Mouse (Mus musculus): ENCODE measurements around the gene Chaf1b. TPM values are rescaled to one million over a fixed set of nuclear protein-coding genes. Genes with fewer than 3 reads are reported as not detected.

Chaf1b gene
- total and polyA plus RNA-seq, 3 experiments = 48.2 to 53.9 TPM; not detected in 1

Other genes starting within 250 kb of the Chaf1b start
- gene Cbr3, start 200.7 kb upstream of the Chaf1b start, total RNA-seq (2012; rRNA removed) = not detected in 2 replicates
- not detected for gene Cbr3, start 200.7 kb upstream of the Chaf1b start, polyA plus RNA-seq (2012; ENCODE audit: insufficient read depth in 1 of 2, insufficient read length in 2 of 2, low read depth in 1 of 2, low replicate concordance in 2 of 2, missing spikeins in 1 of 2)
- 5.8 TPM in 2 replicates for gene Dop1b, start 172.0 kb upstream of the Chaf1b start, total RNA-seq (2012; rRNA removed)
- 10 to 100 TPM in 1 of 2 experiments, not detected in 1; 11.3 TPM for gene Dop1b, start 172.0 kb upstream of the Chaf1b start, polyA plus RNA-seq (2012; ENCODE audit: insufficient read depth in 1 of 2, insufficient read length in 2 of 2, low read depth in 1 of 2, low replicate concordance in 2 of 2, missing spikeins in 1 of 2)
- 35.1 and 39.1 TPM in 2 replicates for gene Morc3, start 51.8 kb upstream of the Chaf1b start, total RNA-seq (2012; rRNA removed)
- gene Morc3, start 51.8 kb upstream of the Chaf1b start, polyA plus RNA-seq (2012; ENCODE audit: insufficient read depth in 1 of 2, insufficient read length in 2 of 2, low read depth in 1 of 2, low replicate concordance in 2 of 2, missing spikeins in 1 of 2) = 100 to 1,000 TPM in 1 of 2 experiments, 10 to 100 TPM in 1; 23.3 to 276 TPM
- gene Cldn14, start 124.9 kb downstream of the Chaf1b start, total RNA-seq (2012; rRNA removed) = 0.13 TPM in 1 of 2 replicates, not detected in the other
- not detected for gene Cldn14, start 124.9 kb downstream of the Chaf1b start, polyA plus RNA-seq (2012; ENCODE audit: insufficient read depth in 1 of 2, insufficient read length in 2 of 2, low read depth in 1 of 2, low replicate concordance in 2 of 2, missing spikeins in 1 of 2)
- gene Sim2, start 201.0 kb downstream of the Chaf1b start, total RNA-seq (2012; rRNA removed) = not detected in 2 replicates
- gene Sim2, start 201.0 kb downstream of the Chaf1b start, polyA plus RNA-seq (2012; ENCODE audit: insufficient read depth in 1 of 2, insufficient read length in 2 of 2, low read depth in 1 of 2, low replicate concordance in 2 of 2, missing spikeins in 1 of 2) = not detected

Measured in MEL (cell line).